Mouse (Mus musculus) thymus, postnatal 0 days (tissue): ENCODE measurements around the gene Tas2r144. TPM values are rescaled to one million over a fixed set of nuclear protein-coding genes. Genes with fewer than 3 reads are reported as not detected.

ENCODE experiments used
- DNase-seq: peaks from one replicate; pipeline ENCODE4 v3.0.0-alpha.2; 2015; ENCODE audit warnings: low spot score
- polyA plus RNA-seq: library from polyadenylated mRNA; unstranded; fragments of >200 nt; fragmentation: Nextera tagmentation; extraction: Ambion mirVana; gene quantifications from 2 replicates; pipeline ENCODE4 v1.2.1, GENCODE M21; 2015

Gene Tas2r144
- polyA plus RNA-seq, result not detected in 2 replicates

DNA sequence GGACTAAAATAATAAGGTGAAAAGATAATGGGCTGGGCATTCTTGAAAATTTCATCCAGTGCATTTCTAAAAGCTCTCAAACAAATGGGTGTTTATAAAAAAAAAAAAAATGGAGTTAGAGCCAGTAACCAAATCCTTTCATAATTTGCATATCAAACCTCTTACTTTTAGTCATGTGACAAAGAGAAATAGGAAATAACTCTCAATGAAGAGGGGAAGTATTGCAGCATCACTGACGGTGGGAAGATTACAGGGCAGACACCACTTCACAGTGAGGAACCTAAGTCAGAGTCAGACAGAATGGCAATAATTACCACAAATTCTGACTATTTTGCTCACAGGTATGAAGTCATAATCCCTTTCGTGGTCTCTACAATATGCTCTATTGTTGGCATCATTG, at the start of gene Tas2r144:
Gene Tas2r144, plus strand, starts transcription at position 301 of the 400 bp plus-strand sequence.
- no peak for DNase-seq

DNA sequence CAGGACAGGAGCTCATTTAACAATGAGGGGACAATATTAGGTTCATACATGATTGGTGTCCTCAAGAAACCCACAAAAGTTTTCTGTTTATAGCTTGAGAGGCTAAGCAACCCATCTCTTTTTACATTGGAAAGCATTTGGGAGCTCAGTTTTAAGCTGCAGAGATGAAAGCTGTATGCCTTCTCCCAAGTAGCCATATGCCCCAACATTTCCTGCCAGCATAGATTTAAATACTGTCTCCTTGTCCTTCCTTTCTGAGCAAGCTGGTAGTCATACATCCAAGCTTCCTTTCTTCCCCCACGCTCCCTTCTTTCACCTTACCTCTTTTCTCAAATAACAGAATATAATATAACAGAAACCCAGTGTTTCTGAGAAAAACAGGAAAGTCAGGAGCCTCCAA, 32.7 kb upstream of the Tas2r144 start:
- DNase-seq, result no peak

DNA sequence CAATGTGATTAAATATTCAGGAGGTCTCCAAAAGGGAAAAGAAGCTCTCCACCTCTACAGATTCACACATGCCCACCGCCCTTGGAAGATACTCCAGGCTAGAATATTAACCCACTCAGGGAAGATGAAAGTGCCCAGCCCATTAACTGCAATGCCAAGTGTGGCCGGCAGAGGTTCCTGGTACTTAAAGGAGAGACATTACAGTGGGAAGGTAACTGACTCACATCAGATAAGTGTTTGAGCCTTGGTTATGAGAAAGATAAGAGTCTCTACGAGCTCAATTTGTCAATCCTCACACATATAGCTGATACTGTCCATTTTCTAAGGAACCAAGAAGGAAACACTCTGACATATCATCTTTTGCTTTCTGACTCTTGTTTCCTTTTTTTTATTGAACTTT, 28.9 kb upstream of the Tas2r144 start:
- DNase-seq, result peak; percentile 4

DNA sequence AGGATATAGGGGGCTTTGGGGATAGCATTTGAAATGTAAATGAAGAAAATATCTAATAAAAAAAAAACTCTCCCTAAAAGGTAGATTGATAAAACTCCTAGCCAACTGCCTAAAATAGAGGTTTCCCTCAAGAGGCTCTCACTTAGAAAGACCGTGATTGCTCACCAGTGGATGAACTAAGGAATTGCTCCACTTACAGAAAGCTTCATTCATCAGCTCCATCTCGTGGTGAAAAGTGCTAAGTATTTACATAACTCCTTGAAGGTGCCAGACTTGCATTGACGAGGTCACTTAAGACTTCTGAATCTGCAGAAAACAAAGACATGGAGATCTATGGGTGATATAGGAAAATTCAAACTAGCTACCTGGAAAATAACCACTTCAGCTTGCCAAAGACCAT, 17.4 kb upstream of the Tas2r144 start:
- peak; percentile 7 for DNase-seq

DNA sequence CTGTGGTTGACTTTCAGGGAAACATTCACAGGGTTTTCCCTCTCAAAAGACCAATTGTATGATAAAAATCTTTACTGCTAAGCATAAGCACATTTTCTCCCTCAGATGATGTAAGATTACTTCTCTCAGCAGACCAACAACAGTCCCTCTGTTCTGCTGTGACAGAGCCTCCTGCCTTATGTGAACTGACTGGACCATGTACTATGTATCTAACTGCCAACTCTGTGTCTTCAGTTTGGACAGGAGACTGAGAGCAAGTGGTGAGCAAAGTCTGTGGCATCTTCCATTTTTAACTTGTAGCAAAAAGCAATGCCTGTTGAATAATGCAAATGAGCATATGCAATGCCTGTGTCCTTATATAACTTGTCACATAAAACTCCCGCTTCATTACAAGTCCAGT, 15.6 kb upstream of the Tas2r144 start:
- no peak for DNase-seq

DNA sequence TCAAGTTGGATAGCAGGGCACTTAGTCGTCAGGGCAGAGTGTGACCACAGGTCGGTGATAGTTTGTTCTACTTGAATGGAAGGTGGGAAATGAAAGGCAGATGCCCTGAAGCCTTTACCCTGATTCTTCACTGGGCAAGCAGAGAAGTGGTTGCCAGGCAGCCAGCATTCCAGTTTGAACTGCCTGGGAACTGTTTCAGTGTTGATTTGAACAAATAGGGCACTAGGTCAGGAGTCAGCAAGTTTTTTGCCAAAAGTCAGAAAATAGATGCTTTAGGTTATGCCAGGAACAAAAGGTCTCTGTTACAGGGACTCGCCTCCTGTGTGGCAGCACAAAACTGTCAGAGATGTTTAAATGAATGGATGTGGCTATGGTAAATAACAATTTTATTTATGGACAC, 7.2 kb downstream of the Tas2r144 start:
- no peak for DNase-seq

DNA sequence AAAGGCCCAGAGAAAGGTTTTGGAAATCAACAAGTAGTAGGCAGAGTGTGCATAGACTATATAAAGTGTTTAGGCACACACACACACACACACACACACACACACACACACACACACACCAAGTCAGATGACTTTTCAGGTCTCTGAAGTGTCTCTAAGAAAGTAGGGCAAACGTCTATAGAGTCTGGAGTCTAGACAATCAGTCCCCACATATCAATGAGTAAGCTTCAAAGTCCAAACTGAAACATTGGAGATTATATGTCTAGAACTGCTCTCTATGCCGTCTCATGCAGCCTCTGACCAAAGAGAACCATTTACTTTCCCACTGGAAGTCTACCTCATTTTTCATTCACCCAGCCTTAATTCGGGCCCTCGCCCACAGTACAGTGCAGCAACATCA, 9.9 kb downstream of the Tas2r144 start:
- no peak for DNase-seq

DNA sequence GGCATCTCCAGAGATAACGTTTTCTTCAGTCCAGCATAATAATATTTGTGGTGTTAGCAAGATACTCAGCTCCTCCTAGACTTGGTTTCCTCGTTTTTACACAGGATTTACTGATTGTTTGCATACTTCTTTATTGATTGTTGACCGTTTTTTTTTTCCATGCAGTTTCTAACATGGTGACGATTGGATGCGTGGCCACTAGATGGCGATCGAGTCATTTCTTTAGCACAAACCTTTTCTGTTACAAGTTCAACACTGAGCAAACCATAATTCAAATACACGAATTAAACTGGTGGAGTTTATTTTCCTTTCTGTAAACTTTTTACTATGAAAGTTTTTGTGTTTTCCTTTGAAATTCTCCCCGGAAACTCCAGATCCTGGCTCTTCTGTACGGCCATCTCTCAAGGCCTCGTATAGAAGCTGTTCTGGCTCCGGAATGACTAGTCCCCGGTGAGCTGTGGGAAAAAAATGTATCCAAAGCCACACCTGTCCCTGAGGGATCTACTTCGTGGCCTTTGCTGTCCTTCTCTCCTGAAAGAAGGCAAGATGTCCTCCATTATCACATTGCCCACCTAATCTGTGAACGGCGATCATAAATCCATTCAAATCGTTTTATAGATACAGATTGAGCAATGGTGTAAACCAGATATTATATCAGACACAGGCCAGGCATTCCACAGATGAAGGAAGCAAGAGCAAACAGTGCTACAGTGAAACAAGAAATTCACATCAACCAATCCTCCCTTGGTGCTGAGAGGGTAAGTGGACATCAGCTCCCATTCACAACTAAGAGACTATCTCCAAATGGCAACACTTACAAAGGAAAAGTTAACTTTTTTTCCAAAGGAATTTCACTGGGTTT, 12.3 kb downstream of the Tas2r144 start:
- peak; percentile 77 for DNase-seq

DNA sequence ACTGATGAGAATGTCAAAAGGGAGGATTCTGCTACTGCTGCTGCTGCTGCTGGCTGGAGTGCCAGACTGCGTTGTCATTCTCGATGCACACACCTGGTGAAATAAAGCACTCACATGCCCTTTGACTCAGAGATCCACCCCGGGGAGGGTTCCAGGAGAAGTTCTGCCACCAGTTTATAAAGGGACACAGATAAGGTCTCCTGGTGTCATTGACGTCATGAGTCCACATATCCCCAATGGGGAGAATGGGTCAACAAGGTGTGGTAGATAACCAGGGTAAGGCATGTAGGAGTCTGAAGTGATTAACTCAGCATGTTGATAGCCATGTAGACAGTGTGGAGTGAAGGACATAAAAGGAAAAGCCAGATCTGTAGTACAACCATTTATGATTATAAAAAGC, 14.5 kb downstream of the Tas2r144 start:
- no peak for DNase-seq

DNA sequence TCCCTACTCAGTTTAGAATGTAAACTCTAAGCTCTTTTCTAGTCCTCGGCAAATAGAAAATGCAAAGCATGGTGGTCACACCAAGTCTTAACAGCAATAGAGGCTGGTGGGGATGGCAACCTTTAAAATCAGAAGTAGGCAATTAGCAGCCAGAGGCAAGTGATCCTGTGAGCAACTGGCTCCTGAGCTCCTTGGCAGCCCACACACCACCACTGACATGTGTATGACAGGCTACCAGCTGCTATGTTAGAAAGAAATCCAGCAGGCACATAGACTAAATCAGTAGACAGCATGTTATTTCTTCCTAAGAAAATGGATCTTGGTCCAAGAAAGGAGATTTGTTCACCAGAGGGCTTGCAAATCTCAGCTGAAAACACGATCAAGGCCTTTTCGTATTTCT, 16.1 kb downstream of the Tas2r144 start:
- DNase-seq, result no peak

DNA sequence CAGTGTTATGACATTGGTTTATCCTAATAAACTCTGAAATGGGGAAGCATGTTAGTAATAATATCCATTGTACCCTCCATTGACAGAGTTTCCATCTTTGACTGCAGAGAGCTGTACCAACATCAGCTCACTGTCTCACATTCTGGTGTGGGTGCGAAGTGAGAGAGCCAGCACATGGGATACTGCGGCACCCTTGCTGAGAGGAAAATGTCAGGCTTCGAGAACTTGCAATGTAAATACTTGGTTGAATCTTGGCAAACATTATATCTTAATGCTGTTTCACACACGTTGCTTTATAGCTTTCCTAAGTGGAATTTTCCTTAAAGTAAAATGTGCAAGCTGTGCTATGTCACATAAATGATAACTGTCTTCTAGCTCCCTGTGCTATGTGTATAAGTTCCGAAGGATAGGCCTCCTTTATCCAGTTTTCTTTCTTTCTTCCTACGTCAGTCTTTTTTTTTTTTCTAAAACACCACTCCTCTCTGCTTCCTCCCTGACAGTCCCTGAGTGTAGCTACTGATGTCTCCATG, 22.2 kb downstream of the Tas2r144 start:
- no peak for DNase-seq

DNA sequence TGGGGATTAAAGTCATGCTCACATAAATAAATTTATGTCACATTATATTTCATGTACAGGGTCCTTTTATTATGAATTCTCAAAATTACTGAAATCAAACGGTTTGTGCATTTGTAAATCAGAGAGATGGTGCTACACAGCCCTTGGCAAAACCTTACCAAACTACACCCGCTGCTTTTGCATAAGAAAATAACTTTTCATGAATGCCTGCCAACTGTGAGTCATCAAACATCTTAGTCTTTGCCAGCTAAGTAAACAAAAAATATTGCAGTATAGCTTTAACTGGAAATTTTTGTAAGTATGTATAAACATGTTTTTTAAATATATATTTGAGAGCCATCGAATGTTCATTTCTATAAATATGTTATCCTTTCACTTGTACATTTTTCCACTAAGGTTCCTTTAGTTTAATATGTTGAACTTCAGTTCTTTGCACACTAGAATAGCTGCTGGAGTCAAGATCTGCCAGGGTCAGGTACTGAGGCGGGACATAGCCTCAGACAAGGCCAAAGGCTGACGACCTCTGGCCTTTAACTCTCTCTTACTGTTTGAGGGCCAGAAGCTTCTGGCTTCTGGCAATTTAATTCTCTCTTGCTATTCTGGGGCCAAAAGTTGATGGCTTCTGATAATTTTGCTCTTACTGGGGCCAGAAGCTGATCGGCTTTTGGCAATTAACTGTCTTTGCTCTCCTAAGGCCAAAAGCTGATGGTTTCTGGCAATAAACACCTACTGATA, 26.4 kb downstream of the Tas2r144 start:
- no peak for DNase-seq

DNA sequence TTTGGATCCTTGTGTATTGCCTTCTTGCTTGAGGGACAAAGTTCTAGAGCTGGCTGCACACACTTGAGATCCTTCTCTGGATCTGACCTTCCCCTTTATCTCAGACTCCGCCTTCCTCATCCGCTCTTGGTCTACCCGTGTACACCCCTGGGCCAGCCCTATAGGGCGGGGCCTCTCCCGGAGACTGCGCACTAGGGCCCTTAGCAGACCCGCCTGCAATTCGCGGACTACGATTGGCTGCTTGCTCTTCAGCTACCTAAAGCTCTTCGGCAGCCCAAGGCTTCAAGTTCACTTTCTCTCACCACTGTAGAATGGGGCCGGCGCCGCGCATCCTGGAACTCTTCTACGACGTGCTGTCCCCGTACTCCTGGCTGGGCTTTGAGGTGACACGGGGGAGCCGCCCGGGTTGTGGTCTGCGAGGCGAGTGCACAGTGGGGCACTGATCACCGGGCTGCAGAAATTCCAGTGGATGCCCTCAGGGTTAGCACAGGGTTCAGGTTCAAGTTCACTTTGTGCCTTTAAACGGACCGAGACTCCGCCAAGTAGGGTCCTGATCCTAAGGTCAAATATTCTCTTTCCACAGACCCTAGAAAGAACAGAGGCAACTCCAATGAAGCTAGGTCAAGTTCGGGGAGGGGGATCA, 30.7 kb downstream of the Tas2r144 start, which contains the start of gene Gstk1:
Gene Gstk1, plus strand, starts transcription at position 225 of the 643 bp plus-strand sequence.
- peak; percentile 90 for DNase-seq

DNA sequence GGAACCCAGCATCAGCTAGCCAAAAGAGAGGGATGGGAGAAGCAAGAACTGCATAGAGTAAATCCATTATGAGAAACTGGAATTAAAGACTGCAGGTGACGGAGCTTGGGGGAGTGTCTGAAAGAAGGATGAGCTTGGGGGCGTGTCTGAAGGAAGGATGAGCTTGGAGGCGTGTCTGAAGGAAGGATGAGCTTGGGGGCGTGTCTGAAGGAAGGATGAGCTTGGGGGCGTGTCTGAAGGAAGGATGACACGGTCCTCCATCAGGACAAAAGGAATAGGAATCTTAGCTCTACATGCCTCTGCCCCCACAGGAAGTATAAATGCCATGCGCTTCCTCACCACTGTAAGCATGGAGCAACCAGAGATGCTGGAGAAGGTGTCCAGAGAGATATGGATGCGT, 32.0 kb downstream of the Tas2r144 start:
- no peak for DNase-seq

DNA sequence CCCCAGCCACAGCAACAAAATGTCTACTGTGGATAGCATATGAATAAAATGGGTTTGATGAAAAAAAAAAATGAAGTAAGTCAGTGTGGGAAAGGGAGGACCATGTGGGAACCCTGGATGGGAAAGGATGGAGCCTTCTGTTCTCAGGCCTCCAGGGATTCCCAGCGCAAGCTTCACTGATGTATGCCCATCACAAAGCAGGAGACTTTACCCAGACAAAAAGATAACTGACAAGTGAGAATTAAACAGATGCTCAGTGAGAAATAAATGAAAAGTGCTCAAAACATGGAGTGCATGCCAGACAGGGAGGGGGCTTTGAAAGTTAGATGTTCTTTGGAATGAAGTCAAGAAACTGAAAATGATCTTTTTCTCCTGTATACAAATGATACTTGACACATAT, 32.9 kb downstream of the Tas2r144 start:
- no peak for DNase-seq

DNA sequence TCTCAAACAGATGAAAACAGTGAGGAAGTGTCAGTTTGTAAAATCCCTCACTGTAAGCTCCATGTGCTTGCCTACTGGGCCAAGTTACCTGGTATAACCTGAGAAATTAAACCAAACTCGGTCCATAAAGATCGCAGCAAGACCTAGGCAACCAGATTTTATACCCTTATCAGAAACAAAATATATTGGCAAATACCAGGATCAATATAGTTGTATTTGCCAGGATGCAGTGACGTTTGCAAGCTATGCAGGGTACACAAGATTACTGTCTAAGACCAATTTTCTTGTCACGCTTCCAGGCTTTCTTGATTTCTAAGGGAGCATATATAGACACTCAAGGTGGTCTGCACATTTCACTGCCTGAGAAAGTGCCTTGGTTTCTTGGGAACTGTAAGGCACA, 36.7 kb downstream of the Tas2r144 start:
- DNase-seq, result no peak

DNA sequence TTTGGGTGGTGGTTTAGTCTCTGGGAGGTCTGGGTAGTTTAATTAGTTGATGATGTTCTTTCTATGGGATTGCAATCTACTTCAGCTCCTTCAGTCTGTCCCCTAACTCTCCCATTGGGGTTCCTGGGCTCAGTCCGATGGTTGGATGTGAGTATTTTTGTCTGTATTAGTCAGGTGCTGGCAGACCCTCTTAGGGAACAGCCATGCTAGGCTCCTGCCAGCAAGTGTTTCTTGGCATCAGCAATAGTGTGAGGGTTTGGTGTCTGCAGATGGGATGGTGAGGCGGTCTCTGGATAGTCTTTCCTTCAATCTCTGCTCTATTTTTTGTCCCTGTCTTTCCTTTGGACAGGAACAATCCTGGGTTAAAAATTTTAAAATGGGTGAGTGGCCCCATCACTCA, 38.0 kb downstream of the Tas2r144 start:
- no peak for DNase-seq

DNA sequence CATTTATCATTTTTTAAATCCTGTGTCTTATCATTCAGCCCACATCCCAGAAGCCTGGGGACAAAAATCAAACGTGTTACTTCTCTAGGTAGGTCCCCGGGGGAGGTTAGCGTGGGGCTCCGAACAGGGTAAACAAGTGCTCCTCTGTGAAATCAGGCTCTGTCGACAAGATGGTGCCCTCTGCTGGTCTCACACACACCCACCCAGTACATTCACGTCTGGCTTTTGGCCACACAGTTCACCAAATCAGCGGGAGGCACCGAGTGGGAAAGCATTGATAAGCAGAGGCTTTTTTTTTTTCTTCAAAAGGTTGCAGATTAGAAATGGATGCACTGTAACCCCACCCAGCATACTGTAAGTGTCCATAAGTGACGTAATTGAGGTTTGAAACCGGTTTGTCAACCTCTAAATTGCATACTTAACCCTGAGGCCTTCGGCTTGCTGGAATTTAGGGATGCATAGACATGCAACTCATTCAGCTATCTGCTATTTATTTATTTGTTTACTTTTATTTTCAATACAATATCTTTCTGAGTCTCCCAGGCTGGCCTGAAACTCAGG, 42.3 kb downstream of the Tas2r144 start:
- DNase-seq, result peak; percentile 76

DNA sequence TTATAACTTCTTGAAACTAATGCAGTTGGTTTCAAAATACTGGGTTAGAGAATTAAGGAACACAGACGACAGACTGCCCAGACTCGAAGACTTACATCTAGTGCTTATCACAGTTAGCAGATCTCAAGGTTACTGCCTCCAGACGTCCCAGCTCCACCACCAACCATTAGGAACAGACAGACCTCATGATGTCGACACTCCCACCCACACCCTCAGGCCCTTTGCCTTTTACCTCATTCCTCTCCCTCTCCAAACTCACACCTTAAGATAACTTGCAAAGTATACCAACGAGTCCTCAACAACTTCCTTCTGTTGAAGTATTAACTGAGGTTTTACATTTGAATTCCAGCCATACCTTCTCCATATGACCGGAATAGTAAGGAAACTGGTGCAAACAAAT, 45.3 kb downstream of the Tas2r144 start:
- DNase-seq, result no peak

DNA sequence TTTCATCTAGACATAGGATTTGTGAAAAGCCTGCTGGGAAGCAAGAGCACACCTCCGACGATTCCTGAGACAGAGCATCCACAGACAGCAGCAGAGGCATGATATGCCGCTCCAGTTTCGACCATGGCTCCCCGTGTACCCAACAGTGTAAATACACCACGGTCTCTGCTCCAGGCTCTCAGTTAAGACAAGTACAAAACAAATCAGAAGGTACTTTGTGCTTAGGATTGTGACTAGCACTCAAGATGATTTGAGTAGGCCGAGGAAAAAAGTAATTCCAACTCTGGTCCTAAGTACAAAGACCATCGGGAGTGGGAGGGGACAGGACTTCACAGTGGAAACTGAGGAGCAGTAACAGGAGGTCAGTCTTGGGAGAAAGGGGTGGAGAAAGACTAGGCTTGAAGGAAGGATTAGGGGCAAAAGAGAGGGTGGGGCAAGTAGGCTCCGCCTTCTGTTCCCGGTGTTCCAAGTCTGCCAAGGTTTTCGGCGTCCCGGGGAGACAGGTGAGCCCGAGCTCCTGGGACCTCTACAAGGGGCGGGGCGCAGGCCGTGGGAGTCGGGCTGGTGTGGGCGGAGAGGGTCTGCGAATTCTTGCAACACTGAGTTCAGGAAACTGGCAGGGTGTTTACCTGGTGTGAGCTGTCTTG, 46.5 kb downstream of the Tas2r144 start, which contains the start of gene Tmem139:
Gene Tmem139, plus strand, starts transcription at position 447 of the 647 bp plus-strand sequence.
- DNase-seq, result no peak
